Mouse (Mus musculus): ENCODE results near the gene Kansl1l. TPM values are rescaled to one million over a fixed set of nuclear protein-coding genes. Genes with fewer than 3 reads are reported as not detected.

The Kansl1l gene
- total and polyA plus RNA-seq, 2 experiments, result 1.6 to 18.5 TPM

- DNase-seq (ENCODE audit: extremely low read depth, low read depth, low spot score), result no peak
- H3K27ac ChIP-seq (replicated peaks; ENCODE audit: insufficient read depth, low read depth, low read length), result no peak overlapping the region
- H3K9ac ChIP-seq (ENCODE audit: low read depth, low read length), result no peak overlapping the region
- H3K36me3 ChIP-seq (ENCODE audit: control insufficient read depth, insufficient read depth, low read length), result peaks cover 2% of the 10 kb centered on the region; the same call in 1 of the 2 replicates
- no peak for TF ChIP-seq POLR2A (IDR thresholded peaks at IDR 0.05; ENCODE audit: extremely low read depth, insufficient read depth, low read length)
- TF ChIP-seq CTCF (IDR thresholded peaks at IDR 0.05; ENCODE audit: low read depth, low read length), result no peak
- H3K27me3 ChIP-seq (ENCODE audit: control insufficient read depth, insufficient read depth, low read length), result no peaks in the 10 kb centered on the region
- peaks cover 4% of the 10 kb centered on the region for H3K4me1 ChIP-seq (ENCODE audit: control insufficient read depth, insufficient read depth, low read length)
- no peaks in the 10 kb centered on the region for H3K79me2 ChIP-seq (ENCODE audit: control insufficient read depth, insufficient read depth, low read length)
- 86% methylated on average over 9 of the region's 9 CpGs for WGBS
- H3K4me3 ChIP-seq (ENCODE audit: insufficient read depth, low read depth, low read length), result no peak overlapping the region
Observed at GRCm38 (mm10) chr1:66821966-66822365, 4.6 kb upstream of the Kansl1l start.

GRCm38 (mm10) chr1:66820241-66820640 is 2.9 kb upstream of the Kansl1l start:
- WGBS, result 34% methylated on average over 7 of the region's 7 CpGs
- no peak for DNase-seq (ENCODE audit: extremely low read depth, low read depth, low spot score)
- H3K79me2 ChIP-seq (ENCODE audit: control insufficient read depth, insufficient read depth, low read length), result no peaks in the 10 kb centered on the region; the same call in 1 of the 2 replicates

DNA sequence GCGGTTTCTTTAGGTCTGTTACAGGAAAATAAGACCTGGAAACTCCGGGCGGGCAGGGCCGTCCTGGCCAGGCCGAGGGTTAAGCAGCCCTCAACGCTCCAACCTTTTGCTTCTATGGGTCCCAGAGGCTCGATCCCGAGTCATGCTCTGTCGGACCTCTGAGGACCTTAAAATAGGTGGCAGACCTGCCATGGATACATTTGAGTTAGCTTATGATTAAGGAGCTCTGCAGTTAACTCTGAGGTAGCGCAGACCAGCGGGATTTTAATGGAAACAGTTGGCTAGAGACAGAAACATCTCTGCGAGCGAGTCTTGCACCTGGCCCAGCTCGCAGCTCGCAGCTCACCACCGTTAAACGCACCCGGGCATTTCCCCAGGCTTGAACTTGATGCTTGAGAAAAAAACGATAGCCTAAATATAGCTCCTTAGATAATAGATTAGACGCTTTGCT is 528 bp upstream of the Kansl1l start:
- Histone ChIP-seq H3K36me3 (ENCODE audit: control insufficient read depth, insufficient read depth, low read length) (no peaks in the 10 kb centered on the region; the same call in 1 of the 2 replicates), H3K9ac (ENCODE audit: low read depth, low read length) (peak overlapping the region; percentile 87), H3K79me2 (ENCODE audit: control insufficient read depth, insufficient read depth, low read length) (peaks cover 5% of the 10 kb centered on the region; the same call in 1 of the 2 replicates), H3K27ac (replicated peaks; ENCODE audit: insufficient read depth, low read depth, low read length) (peak overlapping the region; percentile 70), H3K27me3 (ENCODE audit: control insufficient read depth, insufficient read depth, low read length) (no peaks in the 10 kb centered on the region), H3K4me3 (ENCODE audit: insufficient read depth, low read depth, low read length) (peak overlapping the region; percentile 87), H3K4me1 (ENCODE audit: control insufficient read depth, insufficient read depth, low read length) (peaks cover 8% of the 10 kb centered on the region)
- under 1% methylated on average over 20 of the region's 20 CpGs for WGBS
- peak; percentile 37 for DNase-seq (ENCODE audit: extremely low read depth, low read depth, low spot score)
- TF ChIP-seq POLR2A (IDR thresholded peaks at IDR 0.05; ENCODE audit: extremely low read depth, insufficient read depth, low read length) (no peak), CTCF (IDR thresholded peaks at IDR 0.05; ENCODE audit: low read depth, low read length) (no peak)

More at GRCm38 (mm10) chr1:66820241-66820640, 2.9 kb upstream of the Kansl1l start:
- no peak for TF ChIP-seq CTCF (IDR thresholded peaks at IDR 0.05; ENCODE audit: low read depth, low read length)
- TF ChIP-seq POLR2A (IDR thresholded peaks at IDR 0.05; ENCODE audit: extremely low read depth, insufficient read depth, low read length), result no peak
- Histone ChIP-seq H3K4me3 (ENCODE audit: insufficient read depth, low read depth, low read length) (no peak overlapping the region), H3K36me3 (ENCODE audit: control insufficient read depth, insufficient read depth, low read length) (no peaks in the 10 kb centered on the region; the same call in 1 of the 2 replicates), H3K27ac (replicated peaks; ENCODE audit: insufficient read depth, low read depth, low read length) (no peak overlapping the region), H3K9ac (ENCODE audit: low read depth, low read length) (no peak overlapping the region), H3K27me3 (ENCODE audit: control insufficient read depth, insufficient read depth, low read length) (no peaks in the 10 kb centered on the region), H3K4me1 (ENCODE audit: control insufficient read depth, insufficient read depth, low read length) (peaks cover 4% of the 10 kb centered on the region)

GRCm38 (mm10) chr1:66816837-66817452 is 417 bp downstream of the Kansl1l start:
- H3K4me1 ChIP-seq (ENCODE audit: control insufficient read depth, insufficient read depth, low read length), result peaks cover 8% of the 10 kb centered on the region
- WGBS, result under 1% methylated on average over 63 of the region's 63 CpGs
- DNase-seq (ENCODE audit: extremely low read depth, low read depth, low spot score), result peak; percentile 65

GRCm38 (mm10) chr1:66815941-66816777 is 1.2 kb downstream of the Kansl1l start:
- no peak for TF ChIP-seq POLR2A (IDR thresholded peaks at IDR 0.05; ENCODE audit: extremely low read depth, insufficient read depth, low read length)
- no peak for TF ChIP-seq CTCF (IDR thresholded peaks at IDR 0.05; ENCODE audit: low read depth, low read length)
- Histone ChIP-seq H3K36me3 (ENCODE audit: control insufficient read depth, insufficient read depth, low read length) (no peaks in the 10 kb centered on the region), H3K4me3 (ENCODE audit: insufficient read depth, low read depth, low read length) (peak overlapping the region; percentile 94), H3K4me1 (ENCODE audit: control insufficient read depth, insufficient read depth, low read length) (peaks cover 4% of the 10 kb centered on the region), H3K79me2 (ENCODE audit: control insufficient read depth, insufficient read depth, low read length) (peaks cover 5% of the 10 kb centered on the region; the same call in 1 of the 2 replicates), H3K27me3 (ENCODE audit: control insufficient read depth, insufficient read depth, low read length) (no peaks in the 10 kb centered on the region), H3K9ac (ENCODE audit: low read depth, low read length) (peak overlapping the region; percentile 93), H3K27ac (replicated peaks; ENCODE audit: insufficient read depth, low read depth, low read length) (peak overlapping the region; percentile 98)
- under 1% methylated on average over 39 of the region's 39 CpGs for WGBS
- peak; percentile 92 for DNase-seq (ENCODE audit: extremely low read depth, low read depth, low spot score)

More at GRCm38 (mm10) chr1:66816837-66817452, 417 bp downstream of the Kansl1l start:
- TF ChIP-seq POLR2A (IDR thresholded peaks at IDR 0.05; ENCODE audit: extremely low read depth, insufficient read depth, low read length), result no peak
- TF ChIP-seq CTCF (IDR thresholded peaks at IDR 0.05; ENCODE audit: low read depth, low read length), result no peak
- Histone ChIP-seq H3K27me3 (ENCODE audit: control insufficient read depth, insufficient read depth, low read length) (no peaks in the 10 kb centered on the region), H3K9ac (ENCODE audit: low read depth, low read length) (peak overlapping the region; percentile 99), H3K79me2 (ENCODE audit: control insufficient read depth, insufficient read depth, low read length) (peaks cover 5% of the 10 kb centered on the region; the same call in 1 of the 2 replicates), H3K36me3 (ENCODE audit: control insufficient read depth, insufficient read depth, low read length) (no peaks in the 10 kb centered on the region), H3K4me3 (ENCODE audit: insufficient read depth, low read depth, low read length) (peak overlapping the region; percentile 94), H3K27ac (replicated peaks; ENCODE audit: insufficient read depth, low read depth, low read length) (peak overlapping the region; percentile 98)
